Mouse (Mus musculus): ENCODE data around the gene Bmp2k.

The Bmp2k gene

GRCm38 (mm10) chr5:96970472-96970848 lies 27.0 kb upstream of the Bmp2k start:
- in situ Hi-C loops (cut with MboI; ENCODE audit: low sequenced_read_pairs): no loop called here

- in situ Hi-C loops (cut with MboI; ENCODE audit: low sequenced_read_pairs): no loop called here
These were observed 24.9 kb upstream of the Bmp2k start for GRCm38 (mm10) chr5:96972474-96973130.

- in situ Hi-C loops (cut with MboI; ENCODE audit: low sequenced_read_pairs): no loop called here
These were observed 23.8 kb upstream of the Bmp2k start for GRCm38 (mm10) chr5:96973714-96974113.

GRCm38 (mm10) chr5:96974661-96975060 lies 22.8 kb upstream of the Bmp2k start:
- in situ Hi-C loops (cut with MboI; ENCODE audit: low sequenced_read_pairs): no loop called here

- in situ Hi-C loops (cut with MboI; ENCODE audit: low sequenced_read_pairs): no loop called here
These were observed 22.4 kb upstream of the Bmp2k start for GRCm38 (mm10) chr5:96975112-96975511.

GRCm38 (mm10) chr5:96976150-96976549 lies 21.3 kb upstream of the Bmp2k start:
- in situ Hi-C loops (cut with MboI; ENCODE audit: low sequenced_read_pairs): no loop called here

GRCm38 (mm10) chr5:96979296-96980007 lies 18.0 kb upstream of the Bmp2k start:
- in situ Hi-C loops (cut with MboI; ENCODE audit: low sequenced_read_pairs): no loop called here

- in situ Hi-C loops (cut with MboI; ENCODE audit: low sequenced_read_pairs): no loop called here
These were observed 17.4 kb upstream of the Bmp2k start for GRCm38 (mm10) chr5:96980008-96980634.

- in situ Hi-C loops (cut with MboI; ENCODE audit: low sequenced_read_pairs): no loop called here
These were observed 15.5 kb upstream of the Bmp2k start for GRCm38 (mm10) chr5:96981987-96982386.

- in situ Hi-C loops (cut with MboI; ENCODE audit: low sequenced_read_pairs): no loop called here
These were observed 14.3 kb upstream of the Bmp2k start for GRCm38 (mm10) chr5:96983142-96983541.

GRCm38 (mm10) chr5:96986850-96987249 lies 10.6 kb upstream of the Bmp2k start:
- in situ Hi-C loops (cut with MboI; ENCODE audit: low sequenced_read_pairs): no loop called here

GRCm38 (mm10) chr5:96988880-96989279 lies 8.6 kb upstream of the Bmp2k start:
- in situ Hi-C loops (cut with MboI; ENCODE audit: low sequenced_read_pairs): no loop called here

- in situ Hi-C loops (cut with MboI; ENCODE audit: low sequenced_read_pairs): no loop called here
These were observed 6.3 kb upstream of the Bmp2k start for GRCm38 (mm10) chr5:96991156-96991555.

GRCm38 (mm10) chr5:96992651-96993050 lies 4.8 kb upstream of the Bmp2k start:
- in situ Hi-C loops (cut with MboI; ENCODE audit: low sequenced_read_pairs): no loop called here

GRCm38 (mm10) chr5:96993057-96993456 lies 4.4 kb upstream of the Bmp2k start:
- in situ Hi-C loops (cut with MboI; ENCODE audit: low sequenced_read_pairs): no loop called here

- in situ Hi-C loops (cut with MboI; ENCODE audit: low sequenced_read_pairs): no loop called here
These were observed 1.7 kb upstream of the Bmp2k start for GRCm38 (mm10) chr5:96995791-96996190.

- in situ Hi-C loops (cut with MboI; ENCODE audit: low sequenced_read_pairs): no loop called here
These were observed 834 bp upstream of the Bmp2k start for GRCm38 (mm10) chr5:96996401-96997309.

GRCm38 (mm10) chr5:96997802-96998565 lies 495 bp downstream of the Bmp2k start:
- in situ Hi-C loops (cut with MboI; ENCODE audit: low sequenced_read_pairs): no loop called here

GRCm38 (mm10) chr5:96998566-96998907 lies 1.0 kb downstream of the Bmp2k start:
- in situ Hi-C loops (cut with MboI; ENCODE audit: low sequenced_read_pairs): no loop called here

- in situ Hi-C loops (cut with MboI; ENCODE audit: low sequenced_read_pairs): no loop called here
These were observed 2.1 kb downstream of the Bmp2k start for GRCm38 (mm10) chr5:96999601-97000000.

Data from CH12F3 (cell line).